Mouse (Mus musculus) c-Kit-positive CD71-positive TER-119-positive erythroid progenitor cells, embryonic 14.5 days (primary cell): ENCODE measurements around the gene Ankrd27.

Source experiments
- DNase-seq: peaks from one replicate; pipeline ENCODE4 v3.0.0-alpha.2; 2013; ENCODE audit warnings: low spot score

The Ankrd27 gene

DNA sequence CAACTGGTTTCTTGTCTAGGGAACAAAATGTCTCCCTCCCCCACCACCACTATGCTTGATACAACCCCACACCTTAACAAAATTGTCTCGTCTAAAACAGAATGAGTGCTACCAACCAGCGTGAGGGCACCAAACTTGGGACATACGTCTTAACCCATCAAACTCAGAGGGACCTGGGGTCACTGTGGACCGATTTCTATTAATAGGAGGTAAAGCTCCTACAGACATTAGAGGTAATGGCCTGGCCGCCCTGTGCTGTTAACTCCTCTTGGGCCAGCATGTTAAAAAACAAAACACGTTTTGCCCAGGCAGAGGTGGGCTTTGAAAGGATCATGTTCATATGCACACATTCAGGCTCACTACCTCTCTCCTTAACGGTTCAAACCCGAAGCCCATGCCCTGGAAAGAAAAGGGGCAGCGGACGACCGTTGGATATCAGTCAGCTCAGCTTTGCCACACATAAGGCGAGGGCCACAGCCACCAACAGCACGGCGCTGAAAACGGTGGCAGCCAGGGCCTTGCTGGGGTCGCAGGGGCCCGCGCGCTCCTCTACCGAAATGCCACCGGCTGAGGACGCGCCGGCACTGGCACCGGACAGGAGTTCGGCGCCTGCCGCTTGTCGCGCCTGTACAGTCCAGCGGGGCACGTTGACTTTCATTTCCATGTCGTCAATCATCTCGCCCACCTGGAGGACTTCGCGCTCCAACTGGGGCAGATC lies 1.8 kb upstream of the Ankrd27 start:
- no peak for DNase-seq

DNA sequence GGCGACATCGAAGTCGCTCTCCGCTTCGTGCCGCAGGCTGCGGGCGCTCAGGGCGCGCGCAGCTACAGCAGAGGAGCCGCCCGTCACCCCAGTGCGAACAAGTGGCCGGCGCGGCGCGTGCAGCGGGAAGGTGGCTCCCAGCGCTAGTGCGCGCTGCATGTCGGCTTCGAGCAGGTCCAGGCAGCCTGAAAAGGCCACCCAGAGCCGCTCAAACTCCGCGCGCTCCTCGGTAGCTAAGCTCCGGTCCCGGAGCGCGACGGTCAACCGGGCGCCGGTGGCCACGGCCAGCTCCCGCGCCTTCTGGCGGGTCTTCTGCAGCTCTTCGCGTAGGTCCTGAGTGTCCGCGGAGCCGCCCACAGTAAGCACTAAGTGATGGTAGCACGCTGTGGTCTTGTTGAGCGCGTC lies 1.3 kb upstream of the Ankrd27 start:
- no peak for DNase-seq

DNA sequence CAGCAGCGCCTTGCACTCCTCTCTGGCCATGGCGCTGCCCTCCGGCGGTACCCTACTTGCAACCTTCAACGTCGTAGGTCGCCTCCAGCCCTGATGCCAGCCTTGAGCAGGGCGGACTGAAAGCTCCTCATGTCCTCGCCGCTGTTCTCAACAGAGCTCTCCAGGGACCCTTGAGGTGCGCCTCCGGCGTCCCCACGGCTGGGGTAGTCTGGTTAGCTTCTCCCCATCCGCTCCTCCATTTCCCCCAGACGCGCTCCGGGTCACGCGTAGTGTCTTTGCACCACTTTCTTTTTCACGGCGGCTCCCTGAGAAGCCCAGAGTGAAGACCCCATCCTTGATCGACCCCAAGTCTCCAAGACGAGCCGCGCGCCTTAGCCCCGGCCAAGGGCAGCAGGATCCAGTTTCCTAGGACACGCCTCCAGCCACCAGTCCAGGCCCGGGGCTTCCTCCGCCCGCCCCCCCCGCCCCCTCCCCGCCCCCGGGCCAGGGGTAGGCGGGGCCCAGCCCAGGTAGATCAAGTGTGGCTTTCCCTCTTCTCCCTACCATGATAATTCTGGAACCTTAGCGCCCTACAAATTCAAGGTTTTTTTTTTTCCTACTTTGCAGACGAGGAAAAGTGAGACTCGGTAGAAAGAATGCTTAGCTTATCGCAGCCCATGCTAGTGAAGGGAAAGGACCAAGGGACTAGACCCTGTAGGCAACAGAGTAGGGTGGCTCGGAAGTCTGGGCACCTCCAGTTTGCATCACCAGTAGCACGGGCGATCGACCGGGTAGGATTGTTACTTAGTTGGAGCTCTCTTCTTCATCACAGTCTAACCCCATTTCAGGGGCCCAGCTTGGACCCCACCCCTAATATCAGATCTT lies 621 bp upstream of the Ankrd27 start, which contains the start of gene Rgs9bp:
TSS of gene Rgs9bp (minus strand) at position 392 of the 864 bp plus-strand sequence.
- DNase-seq = no peak

DNA sequence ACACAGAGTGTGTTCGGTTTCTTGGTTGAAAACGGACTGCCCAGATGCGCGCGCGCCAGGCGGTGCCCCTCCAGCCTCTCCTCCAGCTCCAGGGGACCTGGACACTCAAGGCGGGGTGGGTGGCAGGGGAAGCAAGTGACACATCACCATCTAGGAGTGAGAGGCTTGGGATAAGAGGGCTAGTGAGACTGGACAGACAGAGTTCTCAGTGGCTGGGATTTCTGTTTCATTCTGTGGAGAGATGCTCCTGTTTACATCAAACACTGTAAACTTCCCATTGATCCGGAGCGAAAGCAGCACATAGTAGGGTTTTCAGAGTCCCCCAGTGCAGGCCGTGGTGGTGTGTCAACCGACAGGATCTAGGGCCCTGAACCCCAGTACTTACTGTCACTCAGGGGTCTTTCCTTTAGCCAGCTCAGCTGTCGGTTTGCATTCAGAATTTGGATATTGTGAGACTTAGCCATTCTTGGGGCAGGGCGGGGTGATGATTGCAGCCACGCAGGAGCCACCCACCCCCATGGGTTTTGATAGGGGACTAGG lies 932 bp downstream of the Ankrd27 start:
- no peak for DNase-seq

DNA sequence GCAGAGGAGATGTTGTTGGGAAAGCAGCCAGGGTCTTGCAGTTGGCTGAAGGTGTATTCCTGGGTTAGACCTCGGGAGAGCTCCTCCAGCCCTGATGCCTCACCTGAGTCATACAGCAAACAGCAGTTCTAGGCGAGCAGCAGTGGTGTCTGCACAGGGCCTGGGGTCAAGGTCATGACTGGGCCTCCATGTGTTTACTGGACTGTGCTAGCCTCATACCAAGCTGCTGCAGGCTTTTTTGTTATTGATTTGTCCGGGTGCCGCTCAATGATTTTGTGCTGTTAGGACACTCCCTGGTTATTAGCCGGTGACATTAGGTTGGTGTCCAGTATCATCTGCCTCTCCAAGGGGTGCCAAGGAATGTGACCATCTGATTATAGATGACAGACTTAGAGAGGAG lies 1.7 kb downstream of the Ankrd27 start:
- DNase-seq = no peak

DNA sequence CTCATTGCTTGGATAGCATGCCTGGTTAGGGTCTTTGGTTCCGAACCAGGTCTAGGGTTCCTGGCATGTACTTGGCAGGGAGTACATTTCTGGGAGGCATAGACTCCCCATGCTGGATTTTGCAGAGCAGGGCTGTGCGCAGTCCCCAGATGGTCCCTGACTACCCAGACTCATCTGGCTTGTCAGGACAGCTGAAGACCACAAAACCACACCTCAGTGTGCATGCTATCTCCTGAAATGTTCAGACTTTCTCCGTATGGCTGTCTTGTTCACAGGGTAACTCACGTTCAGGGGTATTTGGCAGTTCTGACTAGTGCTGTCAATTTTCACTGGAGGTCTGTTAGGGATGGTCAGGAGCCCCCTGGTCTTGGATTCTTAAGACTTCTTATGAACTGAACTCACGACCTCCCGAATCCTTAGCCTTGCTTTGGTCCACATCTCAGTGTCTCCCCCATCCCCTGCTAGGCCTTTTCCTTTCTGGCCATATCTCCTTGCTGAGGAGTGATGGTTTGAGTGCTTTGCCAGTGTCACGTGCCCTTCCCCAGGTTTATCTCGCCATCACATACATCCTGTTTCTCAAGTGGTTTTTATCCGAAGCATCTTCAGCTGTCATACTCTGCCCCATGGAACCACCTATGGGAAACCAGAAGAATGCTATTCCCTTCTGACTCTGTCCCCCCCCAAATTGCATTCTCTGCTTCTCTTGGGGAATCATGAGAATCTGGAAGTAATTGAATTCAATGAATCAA lies 2.8 kb downstream of the Ankrd27 start:
- no peak for DNase-seq

DNA sequence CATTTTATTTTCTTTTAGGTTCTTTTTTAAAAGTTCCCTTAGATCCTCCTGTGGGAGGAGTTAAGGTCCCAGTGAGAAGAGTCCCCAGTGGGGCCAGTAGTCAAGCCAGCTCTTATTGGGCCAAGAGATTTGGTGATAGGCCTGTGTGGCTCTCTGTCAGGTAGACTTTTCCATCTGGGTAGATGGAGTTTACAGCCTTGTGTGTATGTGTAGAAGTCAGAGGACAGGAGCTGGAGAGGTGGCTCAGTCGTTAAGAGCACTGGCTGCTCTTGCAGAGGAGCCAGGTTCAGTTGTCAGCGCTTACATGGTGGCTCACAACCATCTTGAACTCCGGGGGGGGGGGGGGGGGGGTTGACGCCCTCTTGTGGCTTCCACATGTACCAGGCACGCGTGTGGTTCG lies 3.4 kb downstream of the Ankrd27 start:
- DNase-seq = no peak

DNA sequence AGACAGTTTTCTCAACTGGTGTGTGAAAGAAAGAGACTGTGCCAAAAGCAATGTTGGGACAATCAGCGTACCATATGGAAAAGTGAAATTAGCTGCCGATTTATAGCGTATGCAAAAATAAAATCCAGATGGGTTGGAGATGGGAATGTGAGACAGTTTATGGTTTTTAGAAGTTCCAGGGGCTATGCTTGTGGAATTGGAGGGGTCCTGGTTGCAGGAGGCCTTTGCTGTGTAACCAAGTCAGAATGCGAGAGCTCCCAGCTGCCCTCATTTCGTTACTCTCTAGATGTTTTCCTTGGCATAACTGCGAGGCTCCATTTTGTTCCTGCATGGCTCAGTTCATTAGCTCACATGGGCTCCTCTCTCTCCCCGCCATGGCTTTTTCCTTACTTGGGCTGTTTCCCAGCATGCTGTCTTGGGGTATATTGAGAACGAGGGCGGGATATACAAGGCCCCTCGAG lies 4.7 kb downstream of the Ankrd27 start:
- no peak for DNase-seq

DNA sequence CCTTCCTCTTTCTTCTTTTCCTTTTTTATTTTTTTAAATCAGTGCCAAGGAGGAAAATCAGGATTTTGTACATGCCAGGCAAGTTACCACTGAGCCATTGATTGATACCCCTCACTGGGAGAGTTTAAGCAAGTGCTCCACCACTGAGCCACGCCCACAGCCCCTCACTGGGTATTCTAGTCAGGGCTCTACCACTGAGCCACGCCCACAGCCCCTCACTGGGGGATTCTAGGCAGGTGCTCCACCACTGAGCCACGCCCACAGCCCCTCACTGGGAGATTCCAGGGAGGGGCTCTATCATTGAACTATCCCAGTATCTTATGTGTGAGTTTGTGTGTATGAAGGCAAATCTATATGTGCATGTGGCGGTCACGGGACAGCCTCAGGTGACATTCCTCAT lies 8.3 kb downstream of the Ankrd27 start:
- DNase-seq = no peak

DNA sequence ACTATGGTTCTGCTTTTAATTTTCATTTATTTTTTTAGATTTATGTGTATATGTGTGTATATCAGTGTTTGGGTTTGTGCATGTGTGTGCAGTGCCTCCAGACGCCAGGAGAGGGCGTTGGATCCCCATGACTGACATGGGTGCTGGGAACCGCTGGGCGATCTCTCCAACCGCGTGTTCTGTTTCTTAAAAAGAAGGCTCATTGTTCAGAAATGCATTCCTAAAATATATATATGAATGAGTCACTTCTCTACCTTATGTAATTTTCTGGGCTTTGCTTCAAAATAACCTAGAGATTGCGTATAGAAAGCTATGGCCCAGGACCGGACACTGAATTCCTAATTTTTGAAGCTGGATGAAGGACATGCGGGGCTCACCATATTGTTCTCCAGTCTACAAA lies 13.4 kb downstream of the Ankrd27 start:
- DNase-seq = no peak

DNA sequence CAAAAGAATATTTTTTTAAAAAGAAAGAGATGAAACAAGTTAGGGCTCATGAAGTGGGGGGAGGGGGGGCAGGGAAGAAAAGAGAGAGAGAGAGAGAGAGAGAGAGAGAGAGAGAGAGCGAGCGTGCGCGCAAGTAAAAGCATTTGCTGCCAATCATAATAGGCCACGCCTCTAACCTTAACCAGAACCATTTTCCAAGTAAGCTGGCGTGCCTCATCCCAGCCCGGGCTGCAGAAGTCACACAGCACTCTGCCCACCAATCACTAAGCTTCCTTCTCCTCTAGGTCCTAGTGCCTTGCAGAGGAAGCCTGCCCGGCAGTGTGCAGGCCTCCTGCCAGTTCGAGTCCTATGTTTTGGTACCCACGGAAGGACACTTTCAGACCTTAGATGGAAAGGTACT lies 14.0 kb downstream of the Ankrd27 start:
- no peak for DNase-seq

DNA sequence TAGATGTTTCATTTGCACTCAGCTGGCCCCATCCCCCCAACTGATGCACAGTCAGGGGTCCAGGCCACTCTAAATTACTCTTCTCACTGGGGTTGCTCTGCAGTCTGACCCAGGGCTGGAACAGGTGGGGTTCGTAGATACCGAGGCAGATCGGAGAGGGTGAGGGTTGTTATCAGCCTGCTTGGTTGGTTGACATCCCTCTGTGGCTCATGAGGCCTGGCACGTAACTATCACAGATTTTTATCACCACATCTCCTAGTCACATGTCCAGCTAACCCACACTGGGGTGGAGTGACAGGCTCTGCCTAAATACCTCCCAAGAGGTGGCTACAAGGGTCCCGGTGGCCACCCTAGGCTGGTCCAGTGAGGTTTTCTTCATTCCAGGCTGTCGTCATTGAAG lies 15.1 kb downstream of the Ankrd27 start:
- peak; percentile 47 for DNase-seq

DNA sequence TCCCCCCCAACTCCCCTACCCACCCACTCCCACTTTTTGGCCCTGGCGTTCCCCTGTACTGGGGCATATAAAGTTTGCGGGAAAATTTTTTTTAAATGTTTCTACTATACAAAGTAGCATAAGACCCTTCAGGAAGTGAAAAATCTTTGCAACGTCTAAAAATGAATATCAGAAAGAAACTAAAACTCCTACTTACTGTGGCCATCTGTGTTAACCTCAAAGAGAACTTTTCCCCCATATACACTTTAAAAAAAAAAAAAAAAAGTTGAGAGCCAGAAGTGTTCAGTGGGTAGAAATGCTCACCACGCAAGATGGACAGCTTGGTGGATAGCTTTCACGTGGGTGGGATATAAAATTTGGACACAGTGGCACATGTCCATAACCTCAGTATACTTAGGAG lies 16.7 kb downstream of the Ankrd27 start:
- DNase-seq = no peak

DNA sequence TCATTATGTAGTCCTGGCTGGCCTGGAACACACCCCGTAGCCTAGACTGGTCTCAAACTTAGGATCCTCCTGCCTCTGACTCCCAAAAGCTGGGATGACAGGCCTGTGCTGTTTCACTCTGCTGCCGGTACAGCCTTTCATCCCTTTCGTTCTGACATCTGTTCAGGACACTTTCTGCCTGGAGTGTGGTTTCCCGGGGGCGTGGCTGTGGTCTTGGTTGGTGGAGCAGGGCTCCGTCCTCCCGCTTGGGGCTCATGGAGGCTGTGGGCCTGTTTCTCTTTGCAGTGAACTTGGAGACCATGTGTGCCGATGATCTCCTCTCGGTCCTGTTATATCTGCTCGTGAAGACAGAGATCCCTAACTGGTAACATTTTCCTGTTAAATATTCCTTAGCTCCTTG lies 20.8 kb downstream of the Ankrd27 start:
- no peak for DNase-seq

DNA sequence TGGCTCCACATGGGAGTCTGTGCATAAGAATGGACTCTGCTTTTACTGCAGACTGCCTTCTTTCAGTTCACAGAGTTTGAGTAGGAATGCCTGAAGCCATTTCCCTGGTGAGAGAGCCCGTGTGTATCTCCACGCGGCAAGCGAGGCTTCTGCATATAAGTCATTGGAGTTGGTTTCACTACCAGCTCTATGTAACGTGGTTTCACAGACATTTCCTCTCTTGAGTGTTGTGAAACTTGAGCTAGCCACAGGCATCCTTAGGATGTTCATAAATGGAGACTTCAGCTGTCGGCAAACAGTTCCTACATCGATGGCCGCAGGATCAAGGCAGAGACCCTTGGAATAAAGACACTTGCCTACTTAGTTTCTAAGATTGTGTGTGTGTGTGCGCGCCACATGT lies 23.2 kb downstream of the Ankrd27 start:
- DNase-seq = no peak

DNA sequence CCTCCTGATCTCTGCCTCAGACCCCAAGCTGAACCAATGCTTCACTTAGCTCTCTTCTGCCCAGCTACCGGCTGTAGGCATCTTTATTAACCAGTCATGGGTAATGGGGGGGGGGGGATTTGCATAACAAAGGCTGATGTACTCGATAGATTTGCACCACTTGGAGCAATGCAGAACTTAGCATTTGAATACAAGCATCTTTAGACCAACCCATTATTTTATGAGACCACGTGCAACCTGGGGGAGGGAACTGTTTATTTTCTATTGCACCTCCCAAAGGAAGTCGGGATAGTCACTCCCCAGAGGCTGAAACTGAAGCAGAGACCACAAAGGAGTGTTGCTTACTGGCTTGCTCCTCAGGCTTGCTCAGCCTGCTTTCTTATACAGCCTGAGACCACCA lies 31.5 kb downstream of the Ankrd27 start:
- DNase-seq = no peak

DNA sequence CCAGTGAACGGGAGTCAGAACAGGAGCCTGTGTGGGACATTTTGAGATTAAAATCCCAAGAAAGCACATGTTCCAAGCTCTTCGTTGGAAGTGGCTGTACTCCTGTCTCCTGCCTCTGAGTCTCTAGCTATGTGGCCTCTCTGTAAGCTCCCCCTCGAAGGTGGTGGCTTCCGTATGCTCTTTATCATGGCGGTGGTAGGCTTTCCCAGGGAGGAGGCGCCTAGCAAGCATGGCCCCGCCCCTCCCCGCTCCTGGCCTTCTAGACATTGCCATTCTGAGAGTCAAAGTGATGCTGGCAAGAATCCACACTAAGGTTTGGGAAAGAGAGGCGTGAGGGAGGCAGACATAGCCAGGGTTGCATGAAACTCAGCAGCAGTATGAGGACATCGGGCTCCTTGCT lies 36.6 kb downstream of the Ankrd27 start:
- no peak for DNase-seq

DNA sequence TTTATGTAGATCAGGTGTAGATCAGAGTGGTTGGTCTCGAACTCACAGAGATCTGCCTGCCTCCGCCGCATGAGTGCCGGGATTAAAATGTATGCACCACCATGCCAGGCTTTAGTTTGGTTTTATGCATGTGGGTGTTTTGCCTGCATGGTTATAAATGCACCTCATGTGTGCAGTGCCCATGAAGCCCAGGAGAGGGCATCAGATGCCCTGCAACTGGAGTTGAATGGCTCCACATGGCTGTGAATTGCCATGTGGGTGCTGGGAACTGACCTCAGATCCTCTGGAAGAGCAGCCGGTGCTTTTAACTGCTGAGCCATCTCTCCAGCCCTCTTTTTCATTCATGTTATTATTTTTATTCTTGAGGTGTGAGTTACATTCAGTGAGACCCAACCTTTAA lies 40.0 kb downstream of the Ankrd27 start:
- no peak for DNase-seq

DNA sequence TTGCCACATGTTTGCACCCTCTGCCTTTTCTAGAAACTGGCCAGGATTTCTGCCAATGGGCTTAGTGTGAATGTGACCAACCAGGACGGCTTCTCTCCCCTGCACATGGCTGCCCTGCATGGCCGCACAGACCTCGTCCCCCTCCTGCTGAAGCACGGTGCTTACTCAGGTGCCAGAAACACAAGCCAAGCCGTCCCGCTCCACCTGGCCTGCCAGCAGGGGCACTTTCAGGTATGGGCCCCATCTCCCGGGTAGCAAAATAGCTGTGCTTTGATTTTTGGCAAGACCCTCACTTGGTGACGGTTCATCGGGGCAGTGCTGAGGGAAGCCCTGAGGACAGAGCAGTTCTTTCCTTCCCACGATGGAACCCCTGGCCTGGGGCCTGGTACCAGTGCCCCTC lies 41.3 kb downstream of the Ankrd27 start:
- DNase-seq = no peak

DNA sequence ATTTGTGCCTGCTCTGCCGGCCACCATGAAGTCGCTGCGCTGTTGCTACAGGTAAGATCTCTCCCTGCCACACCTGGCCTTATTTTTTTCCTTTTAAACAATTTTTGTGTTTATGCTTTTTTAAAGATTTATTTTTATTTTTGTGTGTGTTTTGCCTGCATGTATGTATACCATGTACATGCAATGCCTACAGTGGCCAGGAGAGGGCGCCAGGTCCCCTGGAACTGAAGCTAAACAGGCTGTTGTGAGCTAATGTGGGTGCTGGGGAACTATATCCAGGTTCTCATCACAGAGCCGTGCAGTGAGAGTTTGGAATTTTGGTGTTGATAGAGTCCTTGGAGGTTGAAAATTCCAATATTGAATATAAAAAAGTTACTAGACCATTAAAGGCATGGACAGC lies 42.5 kb downstream of the Ankrd27 start:
- DNase-seq = peak; percentile 58

DNA sequence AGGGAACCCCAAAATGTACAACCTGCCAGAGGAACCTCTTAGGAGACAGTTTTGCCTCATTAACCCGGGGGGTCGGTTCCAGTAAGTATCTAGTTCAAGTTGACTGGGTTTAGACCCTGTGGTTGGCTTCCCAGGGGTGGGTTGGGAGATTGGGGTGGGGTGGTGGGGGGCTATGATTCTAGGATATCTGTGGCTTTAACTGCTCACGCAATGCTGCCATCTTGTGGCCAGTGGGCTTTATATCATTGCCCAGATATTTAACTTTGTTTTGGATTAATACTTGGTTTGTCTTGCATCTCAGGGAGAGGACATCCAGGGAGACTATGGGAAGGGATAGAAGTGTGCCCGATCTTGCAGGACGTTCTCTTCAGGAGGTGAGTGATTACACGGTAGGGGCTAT lies 50.2 kb downstream of the Ankrd27 start:
- DNase-seq = no peak

DNA sequence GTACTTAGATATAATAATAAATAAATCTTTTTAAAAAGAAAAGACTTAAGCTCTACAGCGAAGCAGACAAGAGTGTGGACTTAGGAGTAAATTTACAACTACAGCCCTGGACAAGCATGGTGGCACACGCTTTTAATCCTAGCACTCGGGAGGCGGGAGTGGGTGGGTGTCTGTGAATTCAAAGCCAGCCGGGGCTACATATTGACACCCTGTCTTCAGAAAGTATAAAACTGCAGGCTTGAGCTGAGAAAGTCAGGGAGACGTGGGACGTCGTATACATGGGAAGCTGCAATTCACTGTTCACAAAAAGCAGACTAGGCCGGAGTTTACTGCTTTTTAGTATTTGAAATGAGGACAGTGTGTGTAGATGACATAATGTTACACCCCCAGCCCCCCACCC lies 50.8 kb downstream of the Ankrd27 start:
- DNase-seq = no peak
